Mouse (Mus musculus) embryonic stem cell, embryonic (primary cell): ENCODE data around the gene Tmem251.

Experiments used
- CTCF ChIA-PET, 4 experiments: fragments of 300-600 bp in 2 of 4; fragments of 350-600 bp in 2 of 4; sonication (Branson Sonifier 250); formaldehyde crosslinking; loops; one replicate each; lab custom pipeline; 2022; ENCODE audit warnings: inconsistent platforms in 2 of 4; lab: Charles Lee
- POLR2A ChIA-PET, 4 experiments: fragments of 300-600 bp in 2 of 4; fragments of 350-600 bp in 2 of 4; sonication (Branson Sonifier 250); formaldehyde crosslinking; loops; one replicate each; lab custom pipeline; 2022; ENCODE audit warnings: antibody characterized with exemption in 4 of 4, inconsistent platforms in 1 of 4; lab: Charles Lee

The Tmem251 gene

GRCm38 (mm10) chr12:102704457-102705198 is 38.9 kb upstream of the Tmem251 start, which contains the start of gene Itpk1:
Gene Itpk1, minus strand, starts transcription at chr12:102704930.
- CTCF ChIA-PET = interaction anchor here (0.5 to 7.6 kb wide), 43 partner anchors 9 to 386 kb away, joined by 3 to 68 read pairs (median 5); partner anchors contain the start of genes Moap1 (in 2 of the 4), Tmem251 (in 2 of the 4), Gm28051 (in 1 of the 4) and Golga5 (in 1 of the 4)
- POLR2A ChIA-PET = interaction anchor here (0.5 to 33.8 kb wide), 30 partner anchors 9 to 265 kb away, joined by 3 to 1125 read pairs (median 4); partner anchors contain the start of genes Gm28051 (in 1 of the 4), Gon7 (in 1 of the 4), Lgmn (in 1 of the 4) and Moap1 (in 1 of the 4)

- CTCF ChIA-PET = interaction anchor here (0.5 to 6.0 kb wide), 37 partner anchors 8 to 386 kb away, joined by 3 to 58 read pairs (median 4); partner anchors contain the start of genes Moap1 (in 2 of the 4), Tmem251 (in 2 of the 4), Gm28051 (in 1 of the 4) and Golga5 (in 1 of the 4)
These were observed 38.2 kb upstream of the Tmem251 start for GRCm38 (mm10) chr12:102705216-102705871.

GRCm38 (mm10) chr12:102705906-102706640 is 37.5 kb upstream of the Tmem251 start:
- ChIA-PET CTCF (interaction anchor here (0.5 to 6.0 kb wide), 17 partner anchors 8 to 206 kb away, joined by 3 to 58 read pairs (median 7); partner anchors contain the start of genes Gm28051 (in 1 of the 4), Gon7 (in 1 of the 4), Moap1 (in 1 of the 4) and Tmem251 (in 1 of the 4)), POLR2A (interaction anchor here in 3 of 4 experiments (0.6 to 33.8 kb wide), 30 partner anchors 8 to 618 kb away, joined by 3 to 1125 read pairs (median 5); partner anchors contain the start of genes Moap1 (in 2 of the 3), Tmem251 (in 2 of the 3), Gm28051 (in 1 of the 3) and Gon7 (in 1 of the 3))

More at GRCm38 (mm10) chr12:102705216-102705871, 38.2 kb upstream of the Tmem251 start:
- POLR2A ChIA-PET = interaction anchor here (0.5 to 33.8 kb wide), 34 partner anchors 8 to 619 kb away, joined by 3 to 1125 read pairs (median 4); partner anchors contain the start of genes Gm28051 (in 2 of the 4), Gon7 (in 2 of the 4), Moap1 (in 2 of the 4) and Tmem251 (in 2 of the 4)

- CTCF ChIA-PET = interaction anchor here in 3 of 4 experiments (0.5 to 6.0 kb wide), 7 partner anchors 12 to 207 kb away, joined by 3 to 58 read pairs (median 7); no protein-coding TSS in a partner anchor
These were observed 36.6 kb upstream of the Tmem251 start for GRCm38 (mm10) chr12:102706833-102707463.

GRCm38 (mm10) chr12:102708220-102708619 is 35.3 kb upstream of the Tmem251 start:
- ChIA-PET POLR2A (interaction anchor here in 3 of 4 experiments (0.6 to 33.8 kb wide), 22 partner anchors 9 to 316 kb away, joined by 3 to 1125 read pairs (median 3); partner anchors contain the start of genes Moap1 (in 2 of the 3), Tmem251 (in 2 of the 3), Gm28051 (in 1 of the 3) and Gon7 (in 1 of the 3)), CTCF (interaction anchor here in 3 of 4 experiments (0.6 to 6.0 kb wide), 12 partner anchors 11 to 208 kb away, joined by 3 to 58 read pairs (median 6); no protein-coding TSS in a partner anchor)

More at GRCm38 (mm10) chr12:102706833-102707463, 36.6 kb upstream of the Tmem251 start:
- POLR2A ChIA-PET = interaction anchor here in 2 of 4 experiments (0.8 to 33.8 kb wide), 24 partner anchors 9 to 1672 kb away, joined by 3 to 1125 read pairs (median 5); partner anchors contain the start of genes Moap1 (in 2 of the 2), Tmem251 (in 2 of the 2), Gm28051 (in 1 of the 2) and Gon7 (in 1 of the 2)

- ChIA-PET CTCF (interaction anchor here in 2 of 4 experiments (0.6 to 6.0 kb wide), 5 partner anchors 9 to 174 kb away, joined by 3 to 58 read pairs (median 3); no protein-coding TSS in a partner anchor), POLR2A (interaction anchor here in 2 of 4 experiments (0.8 to 33.8 kb wide), 9 partner anchors 4 to 142 kb away, joined by 3 to 1125 read pairs (median 5); partner anchors contain the start of genes Moap1 (in 2 of the 2), Tmem251 (in 2 of the 2), Gm28051 (in 1 of the 2) and Gon7 (in 1 of the 2))
These were observed 33.7 kb upstream of the Tmem251 start for GRCm38 (mm10) chr12:102709896-102710295.

- ChIA-PET CTCF (interaction anchor here in 3 of 4 experiments (0.6 to 1.0 kb wide), 3 partner anchors 8 to 155 kb away, joined by 3 read pairs; no protein-coding TSS in a partner anchor), POLR2A (interaction anchor here in 2 of 4 experiments (0.5 to 33.8 kb wide), 11 partner anchors 5 to 143 kb away, joined by 3 to 1125 read pairs (median 6); partner anchors contain the start of genes Itpk1 (in 2 of the 2), Gm28051 (in 1 of the 2), Gon7 (in 1 of the 2) and Moap1 (in 1 of the 2))
These were observed 32.6 kb upstream of the Tmem251 start for GRCm38 (mm10) chr12:102710851-102711375.

- POLR2A ChIA-PET = interaction anchor here in 3 of 4 experiments (0.6 to 33.8 kb wide), 37 partner anchors 7 to 273 kb away, joined by 3 to 1125 read pairs (median 4); partner anchors contain the start of genes Itpk1 (in 3 of the 3), Gm28051 (in 2 of the 3), Gon7 (in 2 of the 3) and Moap1 (in 2 of the 3)
- CTCF ChIA-PET = interaction anchor here (0.6 to 3.1 kb wide), 18 partner anchors 8 to 214 kb away, joined by 3 to 38 read pairs (median 4); partner anchors contain the start of genes Itpk1 (in 4 of the 4), Moap1 (in 1 of the 4) and Tmem251 (in 1 of the 4)
These were observed 30.3 kb upstream of the Tmem251 start for GRCm38 (mm10) chr12:102713153-102713865.

GRCm38 (mm10) chr12:102714116-102714515 is 29.4 kb upstream of the Tmem251 start:
- POLR2A ChIA-PET = interaction anchor here (0.6 to 33.8 kb wide), 40 partner anchors 8 to 851 kb away, joined by 3 to 1125 read pairs (median 5); partner anchors contain the start of genes Itpk1 (in 3 of the 4), Golga5 (in 2 of the 4), Gm28051 (in 1 of the 4) and Gon7 (in 1 of the 4)
- CTCF ChIA-PET = interaction anchor here (0.6 to 3.1 kb wide), 25 partner anchors 8 to 801 kb away, joined by 3 to 38 read pairs (median 4); partner anchors contain the start of genes Itpk1 (in 4 of the 4), Moap1 (in 1 of the 4), Tmem251 (in 1 of the 4) and Trip11 (in 1 of the 4)

GRCm38 (mm10) chr12:102714654-102715395 is 28.7 kb upstream of the Tmem251 start:
- CTCF ChIA-PET = interaction anchor here (0.6 to 3.1 kb wide), 22 partner anchors 8 to 802 kb away, joined by 3 to 38 read pairs (median 5); partner anchors contain the start of genes Itpk1 (in 3 of the 4), Moap1 (in 1 of the 4), Tmem251 (in 1 of the 4) and Trip11 (in 1 of the 4)

GRCm38 (mm10) chr12:102719552-102720315 is 23.8 kb upstream of the Tmem251 start:
- POLR2A ChIA-PET = interaction anchor here (0.6 to 33.8 kb wide), 29 partner anchors 5 to 371 kb away, joined by 3 to 1125 read pairs (median 4); partner anchors contain the start of genes Itpk1 (in 3 of the 4), Moap1 (in 2 of the 4), Tmem251 (in 2 of the 4) and Gm28051 (in 1 of the 4)
- CTCF ChIA-PET = interaction anchor here (0.5 to 8.2 kb wide), 62 partner anchors 9 to 1900 kb away, joined by 3 to 68 read pairs (median 4); partner anchors contain the start of genes Itpk1 (in 2 of the 4), Golga5 (in 1 of the 4), Moap1 (in 1 of the 4) and Tmem251 (in 1 of the 4)

More at GRCm38 (mm10) chr12:102714654-102715395, 28.7 kb upstream of the Tmem251 start:
- POLR2A ChIA-PET = interaction anchor here (0.6 to 33.8 kb wide), 39 partner anchors 8 to 850 kb away, joined by 3 to 1125 read pairs (median 5); partner anchors contain the start of genes Itpk1 (in 3 of the 4), Golga5 (in 2 of the 4), Gm28051 (in 1 of the 4) and Gon7 (in 1 of the 4)

- POLR2A ChIA-PET = interaction anchor here (0.5 to 33.8 kb wide), 21 partner anchors 3 to 757 kb away, joined by 3 to 1125 read pairs (median 4); partner anchors contain the start of genes Itpk1 (in 2 of the 4), Moap1 (in 2 of the 4), Tmem251 (in 2 of the 4) and Chga (in 1 of the 4)
These were observed 21.1 kb upstream of the Tmem251 start for GRCm38 (mm10) chr12:102722451-102722850.

More at GRCm38 (mm10) chr12:102722451-102722850, 21.1 kb upstream of the Tmem251 start:
- CTCF ChIA-PET = interaction anchor here (0.5 to 8.2 kb wide), 21 partner anchors 8 to 223 kb away, joined by 3 to 68 read pairs (median 5); partner anchors contain the start of genes Itpk1 (in 3 of the 4), Moap1 (in 1 of the 4) and Tmem251 (in 1 of the 4)
